Mouse (Mus musculus): ENCODE measurements around the gene Rps24. TPM values are rescaled to one million over a fixed set of nuclear protein-coding genes. Genes with fewer than 3 reads are reported as not detected.

Gene Rps24
- 1,000 to 10,000 TPM; 2,214 to 2,273 TPM for total RNA-seq (2023)

GRCm38 (mm10) chr14:24486773-24487227 is at the start of gene Rps24, which contains the start of gene Polr3a:
Gene Rps24 (plus strand): TSS chr14:24487125.
Gene Polr3a (minus strand): TSS chr14:24487058.

Other genes starting within 250 kb of the Rps24 start
- under 1 TPM; 0.92 to 0.97 TPM for gene Dlg5, start 241.2 kb upstream of the Rps24 start, total RNA-seq (2023)
- gene E330034G19Rik, start 193.9 kb upstream of the Rps24 start, total RNA-seq (2023), result not detected
- 10 to 100 TPM; 25.2 to 28.9 TPM for gene Polr3a, start 67 bp upstream of the Rps24 start, total RNA-seq (2023)